Mouse (Mus musculus): ENCODE data around the gene Gramd1c. TPM values are rescaled to one million over a fixed set of nuclear protein-coding genes. Genes with fewer than 3 reads are reported as not detected.

The Gramd1c gene
- polyA plus RNA-seq, 1 experiment from 2014 or later = 3.4 TPM

DNA sequence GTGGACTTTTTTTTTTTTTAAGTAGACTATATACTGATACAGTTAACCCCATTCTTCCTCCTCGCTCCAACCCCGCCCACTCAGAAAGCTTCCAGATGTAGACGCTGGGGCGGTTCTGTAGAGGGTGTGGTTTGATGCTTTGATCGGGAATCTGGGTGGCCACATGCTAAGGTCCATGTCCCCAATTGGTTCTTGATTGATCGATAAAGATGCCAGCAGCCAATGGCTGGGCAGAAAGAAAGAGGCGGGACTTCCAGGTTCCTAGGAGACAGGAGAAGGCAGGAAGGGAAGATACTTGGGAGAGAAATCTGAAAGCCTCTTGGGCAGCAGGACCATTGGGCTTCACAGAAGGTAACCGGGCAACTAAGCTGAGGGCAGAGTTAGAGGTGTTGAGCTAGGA lies 7.4 kb downstream of the Gramd1c start:
- Histone ChIP-seq H3K36me3 (no peaks in the 10 kb centered on the region), H3K27me3 (no peaks in the 10 kb centered on the region), H3K27ac (replicated peaks) (no peak overlapping the region), H3K9ac (no peak overlapping the region), H3K4me3 (0 out of 2 replicates have a peak overlapping the region, but pooled peaks have one; percentile 8), H3K4me1 (replicated peaks) (no peaks in the 10 kb centered on the region), H3K4me2 (no peak overlapping the region), H3K9me3 (no peaks in the 10 kb centered on the region)
- no peak for ATAC-seq (ENCODE audit: low FRiP score, low read depth)
- 58% methylated on average over 8 of the region's 8 CpGs for WGBS

- no peak for ATAC-seq (ENCODE audit: low FRiP score, low read depth)
- H3K9me3 ChIP-seq = no peaks in the 10 kb centered on the region
- H3K4me1 ChIP-seq (replicated peaks) = no peaks in the 10 kb centered on the region
- H3K9ac ChIP-seq = no peak overlapping the region
- no peak overlapping the region for H3K4me2 ChIP-seq
- H3K27me3 ChIP-seq = no peaks in the 10 kb centered on the region
- no peak overlapping the region for H3K4me3 ChIP-seq
- H3K27ac ChIP-seq (replicated peaks) = no peak overlapping the region
- H3K36me3 ChIP-seq = no peaks in the 10 kb centered on the region
- 86% methylated on average over 6 of the region's 6 CpGs for WGBS
Observed at GRCm38 (mm10) chr16:44053265-44053664, 9.9 kb downstream of the Gramd1c start.

- H3K4me3 ChIP-seq = no peak overlapping the region
- H3K4me1 ChIP-seq (replicated peaks) = no peaks in the 10 kb centered on the region
- H3K4me2 ChIP-seq = no peak overlapping the region
- 91% methylated on average over 6 of the region's 6 CpGs for WGBS
- ATAC-seq (ENCODE audit: low FRiP score, low read depth) = no peak
- no peaks in the 10 kb centered on the region for H3K36me3 ChIP-seq
- H3K9me3 ChIP-seq = no peaks in the 10 kb centered on the region
- no peaks in the 10 kb centered on the region for H3K27me3 ChIP-seq
- no peak overlapping the region for H3K27ac ChIP-seq (replicated peaks)
- no peak overlapping the region for H3K9ac ChIP-seq
Observed at GRCm38 (mm10) chr16:44052390-44052789, 10.8 kb downstream of the Gramd1c start.

GRCm38 (mm10) chr16:44050139-44050538 lies 13.0 kb downstream of the Gramd1c start:
- Histone ChIP-seq H3K9me3 (no peaks in the 10 kb centered on the region), H3K4me1 (replicated peaks) (no peaks in the 10 kb centered on the region), H3K4me3 (no peak overlapping the region), H3K9ac (no peak overlapping the region), H3K27me3 (no peaks in the 10 kb centered on the region), H3K27ac (replicated peaks) (no peak overlapping the region), H3K4me2 (no peak overlapping the region), H3K36me3 (no peaks in the 10 kb centered on the region)
- ATAC-seq (ENCODE audit: low FRiP score, low read depth) = no peak
- 79% methylated on average over 5 of the region's 5 CpGs for WGBS

DNA sequence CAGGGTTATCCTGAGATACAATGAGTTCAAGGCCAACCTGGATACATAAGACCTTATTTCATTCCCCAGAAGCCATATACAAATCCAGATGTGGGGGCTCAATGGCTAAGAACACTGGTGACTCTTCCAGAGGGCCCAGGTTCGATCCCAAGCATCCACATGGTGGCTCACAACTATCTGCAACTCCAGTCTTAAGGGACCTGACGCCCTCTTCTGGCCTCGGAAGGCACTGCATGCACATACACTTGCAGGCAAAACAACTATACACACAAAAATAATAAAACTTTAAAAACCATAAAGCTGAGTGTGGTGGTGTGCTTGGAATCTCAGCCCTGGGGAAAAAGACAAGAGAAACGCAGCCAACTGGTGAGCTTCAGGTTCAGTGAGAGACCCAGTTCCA lies 24.0 kb downstream of the Gramd1c start:
- Histone ChIP-seq H3K27me3 (no peaks in the 10 kb centered on the region), H3K9me3 (no peaks in the 10 kb centered on the region), H3K9ac (no peak overlapping the region), H3K4me1 (replicated peaks) (no peaks in the 10 kb centered on the region), H3K27ac (replicated peaks) (no peak overlapping the region), H3K36me3 (no peaks in the 10 kb centered on the region), H3K4me2 (no peak overlapping the region), H3K4me3 (no peak overlapping the region)
- WGBS = 81% methylated on average over 4 of the region's 4 CpGs
- no peak for ATAC-seq (ENCODE audit: low FRiP score, low read depth)

DNA sequence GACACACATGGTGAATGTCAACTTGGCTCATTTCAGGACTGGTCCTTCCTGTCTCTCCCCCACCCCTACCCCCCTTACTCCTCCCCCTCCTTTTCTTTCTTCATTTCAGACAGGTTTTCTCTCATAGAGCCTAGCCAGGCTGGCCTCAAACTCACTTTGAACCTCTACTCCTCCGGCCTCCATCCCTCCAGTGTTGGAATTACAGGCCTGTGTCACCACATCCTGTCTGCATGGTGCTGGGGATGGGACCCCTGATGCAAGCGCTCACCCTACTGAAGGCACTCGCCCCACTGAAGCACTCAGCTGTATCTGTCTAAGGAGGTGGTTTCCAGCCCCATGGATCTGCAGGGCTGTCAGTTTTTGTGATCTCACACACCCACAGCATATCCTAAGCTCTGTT lies 27.9 kb downstream of the Gramd1c start:
- Histone ChIP-seq H3K4me2 (no peak overlapping the region), H3K27ac (replicated peaks) (no peak overlapping the region), H3K27me3 (no peaks in the 10 kb centered on the region), H3K4me3 (no peak overlapping the region), H3K36me3 (no peaks in the 10 kb centered on the region), H3K9ac (no peak overlapping the region), H3K4me1 (replicated peaks) (no peaks in the 10 kb centered on the region), H3K9me3 (no peaks in the 10 kb centered on the region)
- WGBS = 83% methylated on average over 3 of the region's 3 CpGs
- no peak for ATAC-seq (ENCODE audit: low FRiP score, low read depth)

DNA sequence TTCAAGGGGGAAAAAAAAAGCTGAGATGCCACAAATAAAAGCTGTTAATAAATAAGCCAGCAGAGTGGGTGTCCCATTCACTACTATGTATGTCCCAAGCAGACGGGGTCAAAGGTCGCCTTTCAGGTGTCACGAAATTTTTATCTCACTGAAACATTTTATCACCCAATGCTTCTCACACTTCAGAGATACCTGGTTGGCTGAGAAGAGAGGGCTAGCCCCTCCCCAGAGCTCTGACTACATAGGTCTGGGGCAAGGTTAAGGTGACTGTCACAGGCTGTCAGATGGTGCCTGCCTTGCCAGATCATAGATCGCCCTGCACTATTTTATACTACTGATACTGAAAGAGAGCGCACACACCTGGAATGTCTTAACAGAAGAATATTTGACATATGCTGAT lies 29.8 kb downstream of the Gramd1c start:
- Histone ChIP-seq H3K9ac (no peak overlapping the region), H3K4me1 (replicated peaks) (no peaks in the 10 kb centered on the region), H3K9me3 (no peaks in the 10 kb centered on the region), H3K36me3 (no peaks in the 10 kb centered on the region), H3K27ac (replicated peaks) (no peak overlapping the region), H3K4me2 (no peak overlapping the region), H3K27me3 (no peaks in the 10 kb centered on the region), H3K4me3 (no peak overlapping the region)
- ATAC-seq (ENCODE audit: low FRiP score, low read depth) = no peak
- 86% methylated on average over 5 of the region's 5 CpGs for WGBS

DNA sequence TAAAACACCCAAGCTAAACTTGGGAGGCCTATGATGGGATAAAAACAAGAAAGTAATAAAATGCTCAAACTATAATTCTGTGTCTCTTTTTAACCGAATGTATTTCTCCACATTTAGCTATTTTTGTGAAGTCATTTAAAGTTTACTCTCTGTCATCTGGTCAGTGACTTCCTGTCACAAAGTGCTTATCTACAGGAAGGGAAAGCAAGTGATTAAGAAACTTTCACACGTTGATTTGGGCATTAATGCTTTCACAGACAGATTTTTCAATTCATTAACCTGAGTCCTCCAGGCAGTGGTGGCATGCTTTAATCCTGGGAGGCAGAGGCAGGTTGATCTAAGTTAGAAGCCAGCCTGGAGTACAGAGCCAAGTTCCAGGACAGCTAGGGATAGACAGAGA lies 33.9 kb downstream of the Gramd1c start:
- Histone ChIP-seq H3K9ac (no peak overlapping the region), H3K9me3 (no peaks in the 10 kb centered on the region), H3K4me2 (no peak overlapping the region), H3K27ac (replicated peaks) (no peak overlapping the region), H3K27me3 (no peaks in the 10 kb centered on the region), H3K4me1 (replicated peaks) (no peaks in the 10 kb centered on the region), H3K4me3 (no peak overlapping the region), H3K36me3 (no peaks in the 10 kb centered on the region)
- 76% methylated on average over 2 of the region's 2 CpGs for WGBS
- ATAC-seq (ENCODE audit: low FRiP score, low read depth) = no peak

- H3K9ac ChIP-seq = no peak overlapping the region
- no peak for ATAC-seq (ENCODE audit: low FRiP score, low read depth)
- no peak overlapping the region for H3K4me2 ChIP-seq
- no peak overlapping the region for H3K27ac ChIP-seq (replicated peaks)
- H3K36me3 ChIP-seq = no peaks in the 10 kb centered on the region
- H3K27me3 ChIP-seq = no peaks in the 10 kb centered on the region
- H3K4me3 ChIP-seq = no peak overlapping the region
- no peaks in the 10 kb centered on the region for H3K4me1 ChIP-seq (replicated peaks)
- WGBS = 87% methylated on average over 9 of the region's 9 CpGs
- no peaks in the 10 kb centered on the region for H3K9me3 ChIP-seq
Observed at GRCm38 (mm10) chr16:44026822-44027221, 36.3 kb downstream of the Gramd1c start.

DNA sequence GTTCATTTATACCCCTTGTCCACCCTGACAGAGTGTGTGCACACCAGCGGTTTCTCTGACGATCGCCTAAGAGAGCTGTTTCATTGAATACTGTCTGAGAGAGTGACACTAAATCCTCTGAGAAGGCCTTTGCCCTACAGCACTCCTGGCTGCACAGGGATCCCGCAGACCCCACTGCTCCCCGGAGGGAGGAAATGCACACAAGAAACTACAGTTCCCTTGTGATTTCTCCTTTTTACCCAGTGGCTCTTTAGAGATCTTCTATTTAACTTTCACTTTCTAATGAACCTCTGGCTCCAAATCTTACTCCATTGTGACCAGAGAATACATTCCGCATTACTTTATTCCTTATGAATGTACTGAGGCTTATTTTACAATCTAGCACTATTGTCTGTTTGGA lies 36.9 kb downstream of the Gramd1c start:
- no peak overlapping the region for H3K9ac ChIP-seq
- H3K36me3 ChIP-seq = no peaks in the 10 kb centered on the region
- no peak overlapping the region for H3K4me3 ChIP-seq
- no peak overlapping the region for H3K27ac ChIP-seq (replicated peaks)
- no peak overlapping the region for H3K4me2 ChIP-seq
- H3K4me1 ChIP-seq (replicated peaks) = no peaks in the 10 kb centered on the region
- 72% methylated on average over 6 of the region's 6 CpGs for WGBS
- H3K9me3 ChIP-seq = no peaks in the 10 kb centered on the region
- H3K27me3 ChIP-seq = no peaks in the 10 kb centered on the region
- no peak for ATAC-seq (ENCODE audit: low FRiP score, low read depth)

DNA sequence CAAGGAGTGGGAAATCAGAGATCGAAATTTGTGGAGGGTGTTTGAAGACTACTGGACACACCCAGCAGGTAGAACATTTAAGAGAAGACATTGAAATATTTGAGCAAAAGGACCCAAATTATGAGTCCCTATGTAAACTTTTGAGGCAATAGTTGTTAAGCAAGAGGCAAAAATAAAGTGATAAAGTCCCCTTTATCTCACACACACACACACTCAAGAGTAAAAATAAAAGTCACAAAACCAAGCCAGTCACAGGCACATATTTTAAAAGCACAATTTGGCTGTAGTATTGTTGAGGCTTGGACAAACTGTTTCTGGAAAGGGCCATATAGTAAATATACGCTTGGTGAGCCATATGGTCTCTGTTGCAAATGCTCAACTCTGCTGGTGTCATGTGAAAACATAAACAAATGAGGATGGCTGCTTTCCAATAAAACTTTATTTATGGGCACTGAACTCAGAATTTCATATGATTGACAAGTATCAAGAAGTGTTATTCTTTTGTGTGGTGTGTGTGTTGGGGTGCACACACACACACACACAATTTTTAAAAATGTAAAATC lies 44.1 kb downstream of the Gramd1c start:
- no peaks in the 10 kb centered on the region for H3K27me3 ChIP-seq
- WGBS = 84% methylated on average over 2 of the region's 2 CpGs
- no peak overlapping the region for H3K9ac ChIP-seq
- H3K9me3 ChIP-seq = no peaks in the 10 kb centered on the region
- H3K4me3 ChIP-seq = no peak overlapping the region
- H3K4me2 ChIP-seq = no peak overlapping the region
- H3K27ac ChIP-seq (replicated peaks) = no peak overlapping the region
- H3K36me3 ChIP-seq = no peaks in the 10 kb centered on the region
- H3K4me1 ChIP-seq (replicated peaks) = no peaks in the 10 kb centered on the region
- no peak for ATAC-seq (ENCODE audit: low FRiP score, low read depth)

GRCm38 (mm10) chr16:44018372-44018771 lies 44.8 kb downstream of the Gramd1c start:
- H3K4me1 ChIP-seq (replicated peaks) = no peaks in the 10 kb centered on the region
- 58% methylated on average over 7 of the region's 7 CpGs for WGBS

GRCm38 (mm10) chr16:44017707-44018106 lies 45.4 kb downstream of the Gramd1c start:
- Histone ChIP-seq H3K27me3 (no peaks in the 10 kb centered on the region), H3K4me3 (no peak overlapping the region), H3K4me1 (replicated peaks) (no peaks in the 10 kb centered on the region), H3K9ac (no peak overlapping the region), H3K27ac (replicated peaks) (no peak overlapping the region), H3K9me3 (no peaks in the 10 kb centered on the region), H3K4me2 (no peak overlapping the region), H3K36me3 (no peaks in the 10 kb centered on the region)
- 92% methylated on average over 4 of the region's 4 CpGs for WGBS
- ATAC-seq (ENCODE audit: low FRiP score, low read depth) = no peak

More at GRCm38 (mm10) chr16:44018372-44018771, 44.8 kb downstream of the Gramd1c start:
- Histone ChIP-seq H3K4me3 (no peak overlapping the region), H3K27me3 (no peaks in the 10 kb centered on the region), H3K9me3 (no peaks in the 10 kb centered on the region), H3K4me2 (no peak overlapping the region), H3K36me3 (no peaks in the 10 kb centered on the region), H3K9ac (no peak overlapping the region), H3K27ac (replicated peaks) (no peak overlapping the region)
- no peak for ATAC-seq (ENCODE audit: low FRiP score, low read depth)

Data from hindbrain, embryonic 15.5 days (tissue).